Mouse (Mus musculus) thymus, adult 2 months (tissue): ENCODE measurements at regions not wholly inside any gene's neighbourhood (a gene's known extent, or its start where the extent isn't known, plus 50 kb on each side); places are given as distances from the start of the nearest gene placed in this dataset.

Experiments
- CTCF ChIP-seq: fragments of 200-500 bp; IDR thresholded peaks from 2 replicates; pipeline ENCODE4 v1.5.1; 2012; ENCODE audit warnings: mild to moderate bottlenecking, control low read depth, low read length, moderate library complexity, borderline replicate concordance; ENCODE audit not compliant: control insufficient read depth, poor library complexity, insufficient read depth; ENCODE audit errors: extremely low read depth
- POLR2A ChIP-seq: fragments of 200-500 bp; IDR thresholded peaks from 2 replicates; pipeline ENCODE4 v1.6.1; 2012; ENCODE audit warnings: mild to moderate bottlenecking, low read length, control low read depth, moderate library complexity; ENCODE audit not compliant: control insufficient read depth, poor library complexity, insufficient read depth; ENCODE audit errors: extremely low read depth

- TF ChIP-seq CTCF (no peak), POLR2A (no peak)
Measured at GRCm38 (mm10) chr11:64890776-64891175, 88.1 kb upstream of the Elac2 start.
